Comparison of ENCODE assay signal across 9 mouse cellular contexts in the genomic region with DNA sequence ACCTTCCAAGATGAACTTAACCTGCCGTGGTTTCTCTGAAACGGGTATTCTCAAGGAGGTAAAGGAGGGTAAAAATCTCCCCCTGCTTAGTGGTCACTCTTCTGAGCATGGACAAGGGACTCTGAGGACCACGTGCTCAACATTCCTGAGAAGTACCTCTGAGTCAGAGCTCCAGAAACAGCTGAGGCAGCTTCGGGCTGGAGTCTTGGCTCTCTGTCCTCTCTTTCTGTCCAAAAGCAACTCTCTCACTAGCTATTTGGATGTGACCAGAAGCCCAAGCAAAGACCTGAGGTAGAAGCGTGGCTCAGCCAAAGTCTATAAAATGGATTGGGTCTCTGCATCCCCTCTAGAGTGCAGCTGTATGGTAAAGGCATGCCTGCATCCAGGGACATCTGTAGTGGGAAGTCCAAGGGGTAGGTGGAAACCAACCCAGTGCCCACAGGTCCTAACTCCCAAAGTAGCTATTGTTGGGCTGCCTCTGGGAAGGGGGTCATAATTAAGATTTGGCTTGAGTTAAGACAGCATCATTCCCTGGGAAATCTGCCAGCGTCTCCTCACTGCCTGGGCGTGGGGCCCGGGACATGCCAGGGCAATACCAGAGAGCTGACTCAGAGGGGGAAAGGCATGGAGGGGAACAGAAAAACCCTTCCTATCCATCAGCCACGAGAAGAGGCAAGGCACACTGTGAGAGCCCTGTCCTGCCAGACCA. TPM values are rescaled to one million over a fixed set of nuclear protein-coding genes. Genes with fewer than 3 reads are reported as not detected.
DNase-seq lines count a peak whose midpoint lies in the region; ATAC-seq and TF ChIP-seq lines count a peak whose summit lies in the region.
"Had no signal": no experiment of that assay in that cellular context is flagged by ENCODE, and none has a peak within 500 bp of the region (broad histone marks: within the 10 kb centered on the region; RNA-seq: fewer than 3 reads in every experiment).

No protein-coding gene starts in this region.

- no peak overlapping the region for H3K9ac ChIP-seq in forebrain, embryonic 11.5 days (ENCODE audit: low read length)
- H3K9ac ChIP-seq: liver, embryonic 15.5 days had no signal

- TF ChIP-seq POLR2A in brain, embryonic 14.5 days (IDR thresholded peaks at IDR 0.05; ENCODE audit: borderline replicate concordance, extremely low read depth, insufficient read depth, insufficient read length, poor library complexity, severe bottlenecking) = no peak

- H3K4me1 ChIP-seq in forebrain, embryonic 11.5 days (replicated peaks; ENCODE audit: control insufficient read depth, insufficient read depth, low read length) = no peaks in the 10 kb centered on the region; the same call in 1 of the 2 replicates
- H3K4me1 ChIP-seq in forebrain, embryonic 10.5 days = 0 out of 2 replicates have a peak, but pooled peaks cover 8% of the 10 kb centered on the region

- H3K4me3 ChIP-seq in forebrain, embryonic 11.5 days (ENCODE audit: low read depth, low read length) = no peak overlapping the region
- H3K4me3 ChIP-seq in forebrain, embryonic 10.5 days = no peak overlapping the region
- H3K4me3 ChIP-seq: liver, embryonic 15.5 days had no signal

- H3K36me3 ChIP-seq in forebrain, embryonic 11.5 days (ENCODE audit: control insufficient read depth, insufficient read depth, low read length) = no peaks in the 10 kb centered on the region
- H3K36me3 ChIP-seq in forebrain, embryonic 10.5 days (replicated peaks) = no peaks in the 10 kb centered on the region
- H3K36me3 ChIP-seq: liver, embryonic 15.5 days had no signal

- H3K27me3 ChIP-seq in forebrain, embryonic 11.5 days (ENCODE audit: control insufficient read depth, insufficient read depth, low read length) = no peaks in the 10 kb centered on the region
- no peaks in the 10 kb centered on the region for H3K27me3 ChIP-seq in forebrain, embryonic 10.5 days (ENCODE audit: poor library complexity, severe bottlenecking)

- 83% methylated on average over 9 of the region's 9 CpGs for WGBS in forebrain, embryonic 11.5 days
- WGBS in forebrain, embryonic 10.5 days = 88% methylated on average over 9 of the region's 9 CpGs

- no peak for ATAC-seq in forebrain, embryonic 11.5 days (replicated peaks; ENCODE audit: low FRiP score)

- H3K4me2 ChIP-seq in forebrain, embryonic 11.5 days (ENCODE audit: low read depth, low read length, severe bottlenecking) = no peak overlapping the region
- H3K4me2 ChIP-seq: liver, embryonic 15.5 days had no signal

- no peaks in the 10 kb centered on the region for H3K9me3 ChIP-seq in forebrain, embryonic 11.5 days (ENCODE audit: control insufficient read depth, low read length)
- no peaks in the 10 kb centered on the region for H3K9me3 ChIP-seq in forebrain, embryonic 10.5 days
- H3K9me3 ChIP-seq: liver, embryonic 15.5 days had no signal

- TF ChIP-seq CTCF in brain, embryonic 14.5 days (IDR thresholded peaks at IDR 0.05; ENCODE audit: borderline replicate concordance, extremely low read depth, insufficient read depth, insufficient read length) = no peak

- peak; percentile 32 for DNase-seq in forebrain, embryonic 11.5 days (ENCODE audit: low spot score)
- no peak for DNase-seq in forebrain, embryonic 10.5 days (ENCODE audit: extremely low spot score, low spot score)
- DNase-seq in brain, embryonic 14.5 days (ENCODE audit: low read depth) = peak; percentile 92
- peak; percentile 83 for DNase-seq in heart, adult 8-10 months (ENCODE audit: low spot score)
- peak; percentile 90 for DNase-seq in kidney, postnatal 14 days
- DNase-seq in lung, postnatal 25 days (ENCODE audit: low spot score) = peak; percentile 86
- DNase-seq in urinary bladder, postnatal 10 days (ENCODE audit: low spot score) = peak; percentile 72
- no peak for DNase-seq in thymus, postnatal 0 days (ENCODE audit: low spot score)

- no peak overlapping the region for H3K27ac ChIP-seq in forebrain, embryonic 11.5 days (ENCODE audit: low read depth, low read length)
- H3K27ac ChIP-seq in forebrain, embryonic 10.5 days = no peak overlapping the region
- H3K27ac ChIP-seq: liver, embryonic 15.5 days had no signal

RNA-seq across cellular contexts. Expression of a gene that starts 11.2 kb away (rescaled TPM):
- polyA plus RNA-seq in forebrain, embryonic 11.5 days (2014; fragmentation: Nextera tagmentation; extraction: Ambion mirVana) = 46.8 and 52.0 TPM in 2 replicates
- polyA plus RNA-seq in forebrain, embryonic 10.5 days (2016; fragmentation: Nextera tagmentation; extraction: Ambion mirVana) = 33.0 and 37.8 TPM in 2 replicates
- 76.7 and 96.1 TPM in 2 replicates for polyA plus RNA-seq in brain, embryonic 14.5 days (2012; rRNA removed)
- 10 to 100 TPM; 47.2 to 73.5 (median 58.4) TPM for total RNA-seq in heart, adult 8-10 months (2022)
- 53.2 and 56.4 TPM in 2 replicates for polyA plus RNA-seq in thymus, postnatal 0 days (2015; fragmentation: Nextera tagmentation; extraction: Ambion mirVana)

RNA-seq across cellular contexts. Expression of a gene that starts 31.3 kb away (rescaled TPM):
- polyA plus RNA-seq in forebrain, embryonic 11.5 days (2014; fragmentation: Nextera tagmentation; extraction: Ambion mirVana) = 0.25 and 0.31 TPM in 2 replicates
- 0.40 and 0.59 TPM in 2 replicates for polyA plus RNA-seq in forebrain, embryonic 10.5 days (2016; fragmentation: Nextera tagmentation; extraction: Ambion mirVana)
- 0.98 and 1.8 TPM in 2 replicates for polyA plus RNA-seq in brain, embryonic 14.5 days (2012; rRNA removed)
- total RNA-seq in heart, adult 8-10 months (2022) = 1 to 10 TPM; 4.9 to 7.7 (median 5.6) TPM
- 3.5 and 3.7 TPM in 2 replicates for polyA plus RNA-seq in thymus, postnatal 0 days (2015; fragmentation: Nextera tagmentation; extraction: Ambion mirVana)

Comparison
In these comparisons a context has a peak if more than half of its experiments do, and no peak if none do; other contexts are left out.
1. DNase-seq: peak in forebrain, embryonic 11.5 days (single experiment), brain, embryonic 14.5 days (single experiment), heart, adult 8-10 months (single experiment), kidney, postnatal 14 days (single experiment), lung, postnatal 25 days (single experiment) and urinary bladder, postnatal 10 days (single experiment); none in forebrain, embryonic 10.5 days (single experiment) and thymus, postnatal 0 days (single experiment).